Mouse (Mus musculus) lung, adult 2 months (tissue): ENCODE measurements around the gene Ccdc85b.

Experiments
- CTCF ChIP-seq: fragments of 200-500 bp; IDR thresholded peaks from 2 replicates; pipeline ENCODE4 v1.5.1; 2011; ENCODE audit warnings: mild to moderate bottlenecking, low read length, control low read depth; ENCODE audit not compliant: insufficient read depth
- POLR2A ChIP-seq: fragments of 200-500 bp; IDR thresholded peaks from 2 replicates; pipeline ENCODE4 v1.6.1; 2011; ENCODE audit warnings: low read depth, mild to moderate bottlenecking, control low read depth, low read length, borderline replicate concordance; ENCODE audit errors: extremely low read depth

- TF ChIP-seq CTCF (no peak), POLR2A (peak; percentile 61; the same call in 1 of the 2 replicates)
These were observed 49.4 kb downstream of the Ccdc85b start for GRCm38 (mm10) chr19:5408057-5409001.
